Mouse (Mus musculus) urinary bladder, adult 18-20 months (tissue): ENCODE results near the gene Rab30.
"Not testable (repeated sequence)": the region's sequence is repeated elsewhere in the genome, so short reads cannot be mapped to it uniquely, and the experiment has no call there.

Experiments used
- DNase-seq, 2 experiments: peaks; one replicate each; pipeline ENCODE4 v3.0.0; 2022; ENCODE audit warnings: low spot score in 2 of 2, mixed read lengths in 2 of 2

The Rab30 gene

GRCm38 (mm10) chr7:92743325-92743724 lies 1.9 kb downstream of the Rab30 start:
- DNase-seq: no peak

- DNase-seq: no peak
Measured at GRCm38 (mm10) chr7:92750395-92750794, 9.0 kb downstream of the Rab30 start.

- DNase-seq: no peak
Measured at GRCm38 (mm10) chr7:92758067-92758466, 16.7 kb downstream of the Rab30 start.

- no peak for DNase-seq
Measured at GRCm38 (mm10) chr7:92760651-92761050, 19.2 kb downstream of the Rab30 start.

GRCm38 (mm10) chr7:92761161-92761560 lies 19.8 kb downstream of the Rab30 start:
- DNase-seq: no peak

GRCm38 (mm10) chr7:92765426-92765825 lies 24.0 kb downstream of the Rab30 start:
- DNase-seq: peak in 1 of 2 experiments; percentile 26

GRCm38 (mm10) chr7:92766096-92767090 lies 25.0 kb downstream of the Rab30 start:
- DNase-seq: no peak

- not testable (repeated sequence) for DNase-seq
Measured at GRCm38 (mm10) chr7:92768116-92768515, 26.7 kb downstream of the Rab30 start.

GRCm38 (mm10) chr7:92768859-92769258 lies 27.5 kb downstream of the Rab30 start:
- no peak for DNase-seq

GRCm38 (mm10) chr7:92773006-92773405 lies 31.6 kb downstream of the Rab30 start:
- DNase-seq: no peak

GRCm38 (mm10) chr7:92773596-92773995 lies 32.2 kb downstream of the Rab30 start:
- no peak for DNase-seq

- no peak for DNase-seq
Measured at GRCm38 (mm10) chr7:92774741-92775140, 33.3 kb downstream of the Rab30 start.

GRCm38 (mm10) chr7:92775703-92776102 lies 34.3 kb downstream of the Rab30 start:
- no peak for DNase-seq

- no peak for DNase-seq
Measured at GRCm38 (mm10) chr7:92776647-92777046, 35.2 kb downstream of the Rab30 start.

- peak; percentile 31 to 47 for DNase-seq
Measured at GRCm38 (mm10) chr7:92777108-92777973, 35.9 kb downstream of the Rab30 start.

- no peak for DNase-seq
Measured at GRCm38 (mm10) chr7:92779058-92779457, 37.7 kb downstream of the Rab30 start.

- DNase-seq: no peak
Measured at GRCm38 (mm10) chr7:92781361-92781760, 40.0 kb downstream of the Rab30 start.

- no peak for DNase-seq
Measured at GRCm38 (mm10) chr7:92781948-92782347, 40.5 kb downstream of the Rab30 start.

- no peak for DNase-seq
Measured at GRCm38 (mm10) chr7:92782511-92782910, 41.1 kb downstream of the Rab30 start.

GRCm38 (mm10) chr7:92783166-92783806 lies 41.9 kb downstream of the Rab30 start:
- DNase-seq: no peak

GRCm38 (mm10) chr7:92783914-92784313 lies 42.5 kb downstream of the Rab30 start:
- DNase-seq: no peak

GRCm38 (mm10) chr7:92795749-92796148 lies 54.3 kb downstream of the Rab30 start:
- no peak for DNase-seq
